Mouse (Mus musculus) CH12.LX (cell line): ENCODE results near the gene S100a13. TPM values are rescaled to one million over a fixed set of nuclear protein-coding genes. Genes with fewer than 3 reads are reported as not detected.

ENCODE experiments used
- DNase-seq: peaks from one replicate; pipeline ENCODE4 v3.0.0-alpha.2; 2013; ENCODE audit errors: extremely low read depth
- H3K27ac ChIP-seq: 2 replicates; pipeline ENCODE4 v1.5.1; 2012; ENCODE audit warnings: low read depth, mild to moderate bottlenecking, control low read depth, moderate library complexity; ENCODE audit not compliant: insufficient read depth
- H3K27me3 ChIP-seq: replicated peaks from 2 replicates; pipeline ENCODE3; 2012; ENCODE audit warnings: inconsistent platforms
- H3K36me3 ChIP-seq, 2 experiments: replicated peaks in 1 of 2; 2 replicates each; pipeline versions ENCODE3 to v1.6.1; 2012; ENCODE audit warnings: inconsistent platforms in 1 of 2, low read length in 1 of 2, mild to moderate bottlenecking in 1 of 2, mixed read lengths in 1 of 2, moderate library complexity in 1 of 2; ENCODE audit not compliant: control insufficient read depth in 1 of 2, insufficient read depth in 1 of 2
- H3K4me1 ChIP-seq, 2 experiments: 2 replicates each; pipeline ENCODE4 v1.6.1; 2012; ENCODE audit warnings: inconsistent platforms in 1 of 2, moderate library complexity in 1 of 2; ENCODE audit not compliant: insufficient read depth in 2 of 2, control insufficient read depth in 1 of 2
- H3K4me2 ChIP-seq: 2 replicates; pipeline ENCODE4 v1.6.1; 2012; ENCODE audit warnings: low read depth, mild to moderate bottlenecking, control low read depth; ENCODE audit not compliant: poor library complexity, insufficient read depth, severe bottlenecking
- H3K4me3 ChIP-seq, 3 experiments: fragments of 150-350 bp in 1 of 3; sonication (generic) in 1 of 3; replicated peaks in 1 of 3; 2 replicates each; pipeline versions ENCODE3 to v1.5.1; 2011 to 2012; ENCODE audit warnings: low read depth in 2 of 3, low read length in 2 of 3, mild to moderate bottlenecking in 2 of 3, moderate library complexity in 2 of 3, control low read depth in 1 of 3, improper control_type of control experiment in 1 of 3, inconsistent platforms in 1 of 3, mixed read lengths in 1 of 3; ENCODE audit not compliant: poor library complexity in 1 of 3
- H3K79me2 ChIP-seq: replicated peaks from 2 replicates; pipeline ENCODE4 v1.6.1; 2012; ENCODE audit warnings: mild to moderate bottlenecking, moderate library complexity; ENCODE audit not compliant: control insufficient read depth, poor library complexity, insufficient read depth, severe bottlenecking; ENCODE audit errors: extremely low read depth
- H3K9ac ChIP-seq: 2 replicates; pipeline ENCODE4 v1.6.1; 2012; ENCODE audit warnings: low read depth, mild to moderate bottlenecking, control low read depth, moderate library complexity; ENCODE audit not compliant: insufficient read depth
- H3K9me3 ChIP-seq: replicated peaks from 2 replicates; pipeline ENCODE3; 2012; ENCODE audit warnings: low read length, inconsistent platforms, mixed read lengths
- BHLHE40 ChIP-seq: IDR thresholded peaks from 2 replicates; pipeline ENCODE4 v1.6.1; 2011; ENCODE audit warnings: mild to moderate bottlenecking, low read depth, low read length, improper control_type of control experiment
- CTCF ChIP-seq, 2 experiments: IDR thresholded peaks in 1 of 2; conservative IDR thresholded peaks in 1 of 2; 2 replicates each; pipeline ENCODE4 v1.5.1; 2011 to 2012; ENCODE audit warnings: low read depth in 2 of 2, low read length in 2 of 2, improper control_type of control experiment in 1 of 2, inconsistent platforms in 1 of 2, mild to moderate bottlenecking in 1 of 2, moderate library complexity in 1 of 2
- E2F4 ChIP-seq: IDR thresholded peaks from 2 replicates; pipeline ENCODE4 v1.6.1; 2011; ENCODE audit warnings: low read depth, low read length, improper control_type of control experiment; ENCODE audit not compliant: insufficient replicate concordance
- ELF1 ChIP-seq: IDR thresholded peaks from 2 replicates; pipeline ENCODE4 v1.6.1; 2014; ENCODE audit warnings: low read depth, mild to moderate bottlenecking, inconsistent platforms, low read length, improper control_type of control experiment
- GABPA ChIP-seq: IDR thresholded peaks from 2 replicates; pipeline ENCODE4 v1.6.1; 2012; ENCODE audit warnings: low read depth, low read length, improper control_type of control experiment, inconsistent platforms; ENCODE audit not compliant: insufficient replicate concordance
- IRF4 ChIP-seq: IDR thresholded peaks from 2 replicates; pipeline ENCODE4 v1.6.1; 2014; ENCODE audit warnings: low read depth, mild to moderate bottlenecking, inconsistent platforms, low read length, improper control_type of control experiment
- JUN ChIP-seq: IDR thresholded peaks from 2 replicates; pipeline ENCODE4 v1.6.1; 2011; ENCODE audit warnings: low read depth, mild to moderate bottlenecking, low read length, improper control_type of control experiment, moderate library complexity; ENCODE audit not compliant: insufficient read depth
- JUND ChIP-seq: conservative IDR thresholded peaks from 2 replicates; pipeline ENCODE4 v1.6.1; 2011; ENCODE audit warnings: low read depth, low read length, improper control_type of control experiment
- MAFK ChIP-seq: IDR thresholded peaks from 2 replicates; pipeline ENCODE4 v1.6.1; 2011; ENCODE audit warnings: low read length, improper control_type of control experiment; ENCODE audit not compliant: insufficient replicate concordance
- MAX ChIP-seq: IDR thresholded peaks from 2 replicates; pipeline ENCODE4 v1.6.1; 2011; ENCODE audit warnings: low read length, improper control_type of control experiment
- MAZ ChIP-seq: IDR thresholded peaks from 2 replicates; pipeline ENCODE4 v1.6.1; 2012; ENCODE audit warnings: low read depth, mild to moderate bottlenecking, inconsistent platforms, low read length, improper control_type of control experiment, moderate library complexity
- MEF2A ChIP-seq: IDR thresholded peaks from 2 replicates; pipeline ENCODE4 v1.6.1; 2014; ENCODE audit warnings: low read depth, mild to moderate bottlenecking, inconsistent platforms, low read length, improper control_type of control experiment, borderline replicate concordance
- MXI1 ChIP-seq: IDR thresholded peaks from 2 replicates; pipeline ENCODE4 v1.6.1; 2011; ENCODE audit warnings: mild to moderate bottlenecking, low read depth, low read length, improper control_type of control experiment
- MYC ChIP-seq: IDR thresholded peaks from 2 replicates; pipeline ENCODE4 v1.6.1; 2011; ENCODE audit warnings: low read depth, mild to moderate bottlenecking, improper control_type of control experiment, low read length
- NELFE ChIP-seq: IDR thresholded peaks from 2 replicates; pipeline ENCODE4 v1.6.1; 2011; ENCODE audit warnings: low read depth, low read length, improper control_type of control experiment
- NRF1 ChIP-seq: IDR thresholded peaks from 2 replicates; pipeline ENCODE4 v1.6.1; 2014; ENCODE audit warnings: low read depth, mild to moderate bottlenecking, inconsistent platforms, low read length, improper control_type of control experiment, moderate library complexity
- POLR2A ChIP-seq: IDR thresholded peaks from 2 replicates; pipeline ENCODE4 v1.6.1; 2011; ENCODE audit warnings: low read depth, mild to moderate bottlenecking, improper control_type of control experiment, low read length
- POLR2AphosphoS2 ChIP-seq: IDR thresholded peaks from 2 replicates; pipeline ENCODE4 v1.6.1; 2011; ENCODE audit warnings: low read depth, low read length, improper control_type of control experiment
- RAD21 ChIP-seq: IDR thresholded peaks from 2 replicates; pipeline ENCODE4 v1.6.1; 2011; ENCODE audit warnings: low read depth, mild to moderate bottlenecking, low read length, improper control_type of control experiment, moderate library complexity
- SIN3A ChIP-seq: IDR thresholded peaks from 2 replicates; pipeline ENCODE4 v1.6.1; 2012; ENCODE audit warnings: low read length, improper control_type of control experiment, inconsistent platforms
- SMC3 ChIP-seq: IDR thresholded peaks from 2 replicates; pipeline ENCODE4 v1.6.1; 2011; ENCODE audit warnings: low read depth, low read length, improper control_type of control experiment
- USF2 ChIP-seq: conservative IDR thresholded peaks from 2 replicates; pipeline ENCODE4 v1.6.1; 2011; ENCODE audit warnings: low read depth, low read length, improper control_type of control experiment
- ZC3H11A ChIP-seq: IDR thresholded peaks from 2 replicates; pipeline ENCODE4 v1.6.1; 2012; ENCODE audit warnings: low read depth, mild to moderate bottlenecking, inconsistent platforms, low read length, improper control_type of control experiment
- ZMIZ1 ChIP-seq: IDR thresholded peaks from 2 replicates; pipeline ENCODE4 v1.6.1; 2012; ENCODE audit warnings: low read depth, mild to moderate bottlenecking, inconsistent platforms, low read length, improper control_type of control experiment
- ZNF384 ChIP-seq: IDR thresholded peaks from 2 replicates; pipeline ENCODE4 v1.6.1; 2012; ENCODE audit warnings: low read depth, low read length, improper control_type of control experiment, inconsistent platforms
- dilution Hi-C: fragments of 300-500 bp; cut with MboI; formaldehyde crosslinking; loops from 2 replicates; pipeline ENCODE4 v1.14.3; 2020; ENCODE audit warnings: low sequenced_read_pairs; ENCODE audit not compliant: extremely low pct_unique_long_range_greater_than_20kb, extremely low pct_ligation_motif_present
- in situ Hi-C: fragments of 300-500 bp; cut with MboI; formaldehyde crosslinking; loops from 3 replicates; pipeline ENCODE4 v1.14.3; 2019; ENCODE audit warnings: low sequenced_read_pairs, low pct_ligation_motif_present, low pct_unique_long_range_greater_than_20kb, mixed read lengths
- polyA plus RNA-seq: library from polyadenylated mRNA; unstranded; fragments of >175 nt; gene quantifications from 2 replicates; pipeline ENCODE4 v1.2.1, GENCODE M21; 2012; ENCODE audit warnings: low read depth; ENCODE audit not compliant: insufficient read length
- total RNA-seq, 2 experiments: library from RNA; depleted of rRNA; stranded (reverse); fragments of 300-350 nt in 1 of 2; fragments of >200 nt in 1 of 2; gene quantifications; 2 replicates each; pipeline ENCODE4 v1.2.3; 2012 to 2014

Gene S100a13
- total and polyA plus RNA-seq, 3 experiments, result 19.3 to 41.6 (median 35.5) TPM

- H3K27me3 ChIP-seq, result peaks cover 24% of the 10 kb centered on the region
- H3K4me1 ChIP-seq, result peaks cover 0 to 9% of the 10 kb centered on the region in 2 experiments; a peak in 2 of 4 replicates
- H3K36me3 ChIP-seq, result no peaks in the 10 kb centered on the region
- H3K9ac ChIP-seq, result no peak overlapping the region
- in situ Hi-C loops (no loop called here), dilution Hi-C loops (no loop called here)
- no peak overlapping the region for H3K27ac ChIP-seq
- H3K9me3 ChIP-seq, result no peaks in the 10 kb centered on the region
- no peaks in the 10 kb centered on the region for H3K79me2 ChIP-seq
- TF ChIP-seq NELFE (no peak), MAZ (no peak), POLR2AphosphoS2 (no peak), JUND (no peak), USF2 (no peak), IRF4 (no peak), MEF2A (no peak), MYC (no peak), RAD21 (no peak), MAX (no peak), JUN (no peak), MXI1 (no peak), MAFK (no peak), BHLHE40 (no peak), ZMIZ1 (no peak), POLR2A (no peak), ZNF384 (no peak), SMC3 (no peak), GABPA (no peak)
- TF ChIP-seq, all 38 proteins: peak for 0
- no peak for DNase-seq
- H3K4me2 ChIP-seq, result no peak overlapping the region
- no peak overlapping the region for H3K4me3 ChIP-seq
Measured at GRCm38 (mm10) chr3:90535446-90535845, 21.2 kb downstream of the S100a13 start.

GRCm38 (mm10) chr3:90537141-90537904, 23.1 kb downstream of the S100a13 start, which contains the start of gene S100a16:
TSS of gene S100a16 (plus strand) at chr3:90537254.
- in situ Hi-C loops, result no loop called here
- no peak within 1 kb of the TSS for H3K4me3 ChIP-seq

More at GRCm38 (mm10) chr3:90537141-90537904, 23.1 kb downstream of the S100a13 start, which contains the start of gene S100a16:
- Histone ChIP-seq H3K27me3 (peaks cover 40% of the 10 kb centered on the region), H3K4me2 (no peak within 1 kb of the TSS), H3K9me3 (no peaks in the 10 kb centered on the region)
- DNase-seq, result no peak
- TF ChIP-seq JUN, result no peak
- TF ChIP-seq NRF1, result no peak
- TF ChIP-seq MXI1, result no peak
- no peak for TF ChIP-seq MEF2A
- TF ChIP-seq ZMIZ1, result no peak
- TF ChIP-seq ELF1, result no peak
- TF ChIP-seq CTCF (conservative IDR thresholded peaks at IDR 0.05 in 1 of 2, IDR thresholded peaks at IDR 0.05 in 1 of 2; ENCODE audit: low read depth in 2 of 2, low read length in 2 of 2), result no peak
- TF ChIP-seq E2F4, result no peak
- no peak for TF ChIP-seq ZC3H11A
- no peak for TF ChIP-seq SIN3A
- TF ChIP-seq, all 38 proteins: peak for 0
- dilution Hi-C loops, result no loop called here
- Histone ChIP-seq H3K79me2 (no peaks in the 10 kb centered on the region), H3K27ac (no peak within 1 kb of the TSS), H3K36me3 (no peaks in the 10 kb centered on the region), H3K9ac (no peak within 1 kb of the TSS), H3K4me1 (peaks cover 0 to 9% of the 10 kb centered on the region in 2 experiments; a peak in 2 of 4 replicates)
